Mouse (Mus musculus) cerebellum, postnatal 36 days (tissue): ENCODE results near the gene Cryab.
A peak's percentile ranks its signal among the peaks of the same experiment; 100 is the strongest.

Source experiments
- DNase-seq, 2 experiments: peaks; one replicate each; pipeline ENCODE4 v3.0.0; 2021 to 2022; ENCODE audit warnings: mixed read lengths in 2 of 2

The Cryab gene

DNA sequence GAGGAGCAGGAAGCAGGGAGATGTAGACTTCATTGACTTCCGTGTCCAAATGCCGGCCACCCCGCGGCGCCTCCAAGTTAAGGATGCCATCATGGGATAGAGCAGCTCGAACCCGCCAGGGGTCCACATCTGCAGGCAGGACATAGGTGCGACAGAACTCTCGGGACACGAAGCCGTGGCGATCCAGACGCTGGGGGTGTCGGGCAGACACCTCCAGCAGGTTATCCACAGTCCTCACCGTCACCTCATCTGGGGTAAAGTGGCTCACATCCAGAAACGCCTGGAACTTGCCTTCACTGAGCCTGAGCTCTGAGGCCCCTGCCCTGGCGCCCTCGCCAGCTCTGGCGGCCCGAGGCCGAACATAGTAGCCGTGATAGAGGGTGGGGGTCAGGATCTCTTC is at the start of gene Cryab:
Gene Cryab (plus strand): TSS at position 3 of the 400 bp plus-strand sequence.
- no peak for DNase-seq

DNA sequence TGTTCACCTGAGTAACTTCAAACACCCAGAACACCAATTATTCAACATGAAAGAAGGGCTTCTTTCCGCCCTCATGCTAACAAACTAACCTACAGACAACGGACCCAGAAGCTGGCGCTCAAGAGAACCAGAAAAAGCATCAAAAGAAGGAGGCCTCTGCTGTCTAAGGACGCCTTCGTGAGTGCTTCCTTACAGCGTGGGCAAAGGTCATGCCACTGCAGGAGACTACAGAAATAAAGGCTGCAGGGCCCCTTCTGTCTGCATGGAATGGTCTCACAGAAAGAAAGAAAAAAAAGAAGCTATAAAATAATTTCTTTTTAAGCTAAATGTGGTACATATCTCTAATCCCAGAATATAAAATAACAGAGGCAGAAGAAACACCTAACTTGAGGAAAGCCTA is 46.2 kb upstream of the Cryab start:
- DNase-seq: no peak

DNA sequence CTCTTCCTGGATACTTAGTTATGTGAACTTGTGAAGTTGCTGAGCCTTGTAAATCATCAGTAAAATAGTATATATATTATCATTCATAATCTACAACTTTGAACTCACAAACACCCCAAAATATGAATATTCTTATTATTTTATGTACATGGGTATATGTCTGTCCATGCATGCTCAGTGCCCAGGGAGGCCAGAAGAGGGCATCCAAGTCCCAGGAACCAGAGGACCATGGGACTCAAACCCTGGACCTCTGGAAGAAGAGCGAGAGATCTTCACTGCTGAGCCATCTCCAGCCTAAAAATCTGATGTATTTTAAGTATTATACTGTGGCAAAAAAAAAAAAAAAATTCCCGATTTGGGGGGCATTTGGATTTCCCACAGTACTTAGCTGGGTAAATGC is 42.0 kb upstream of the Cryab start:
- peak; percentile 44 to 51 for DNase-seq

DNA sequence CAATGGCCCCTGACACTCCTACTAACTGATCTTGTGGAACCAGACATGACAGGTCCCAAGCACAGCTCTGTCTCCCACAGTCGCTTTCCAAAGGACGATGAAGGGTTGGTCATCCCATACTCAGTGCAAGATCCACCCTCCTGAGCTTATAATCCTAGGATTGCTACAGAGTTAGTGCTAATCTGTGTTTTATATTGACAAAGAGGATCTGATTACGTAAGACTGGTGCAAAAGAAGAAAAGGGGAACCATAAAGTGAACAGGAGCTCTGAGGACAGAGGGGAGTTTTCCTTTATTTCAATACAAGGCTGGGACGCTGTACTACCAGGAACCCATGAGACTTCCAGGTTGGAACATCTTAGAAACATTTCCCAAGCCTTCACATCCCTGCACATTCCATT is 39.8 kb upstream of the Cryab start:
- DNase-seq: no peak

DNA sequence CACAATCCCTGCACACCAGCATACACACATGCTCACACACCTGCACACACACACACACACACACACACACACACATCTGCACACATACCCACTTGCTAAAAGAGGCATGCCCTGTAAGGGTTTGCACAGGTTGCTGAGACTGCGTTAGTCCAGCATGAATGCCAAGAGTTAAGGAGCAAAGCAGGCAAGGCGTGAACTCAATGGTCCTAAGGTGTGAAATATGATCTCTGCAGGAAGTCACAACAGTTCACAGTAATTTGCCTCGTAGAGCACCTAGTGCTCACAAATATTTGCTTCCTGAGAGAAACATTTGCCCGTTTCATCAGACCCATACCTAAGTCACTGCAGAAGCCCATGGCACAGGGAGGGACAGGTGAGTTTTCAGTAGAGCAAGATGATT is 36.9 kb upstream of the Cryab start:
- DNase-seq: no peak

DNA sequence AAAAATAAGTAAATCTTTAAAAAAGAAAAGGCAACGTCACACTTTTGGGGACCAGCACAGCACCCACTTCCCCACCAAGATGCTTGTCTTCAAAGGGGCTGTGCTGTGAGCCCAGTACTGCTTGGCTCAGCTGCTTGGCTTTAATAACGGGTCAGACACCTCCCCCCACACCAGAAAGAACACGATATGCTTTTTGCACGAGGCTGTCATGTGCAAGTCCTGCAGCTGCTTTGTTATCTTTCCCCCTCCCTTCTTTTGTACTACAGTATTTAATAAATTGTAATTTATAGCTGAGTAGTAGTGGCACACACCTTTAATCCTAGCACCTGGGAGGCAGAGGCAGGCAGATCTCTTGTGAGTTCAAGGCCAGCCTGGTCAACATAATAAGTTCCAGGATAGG is 32.2 kb upstream of the Cryab start:
- no peak for DNase-seq

DNA sequence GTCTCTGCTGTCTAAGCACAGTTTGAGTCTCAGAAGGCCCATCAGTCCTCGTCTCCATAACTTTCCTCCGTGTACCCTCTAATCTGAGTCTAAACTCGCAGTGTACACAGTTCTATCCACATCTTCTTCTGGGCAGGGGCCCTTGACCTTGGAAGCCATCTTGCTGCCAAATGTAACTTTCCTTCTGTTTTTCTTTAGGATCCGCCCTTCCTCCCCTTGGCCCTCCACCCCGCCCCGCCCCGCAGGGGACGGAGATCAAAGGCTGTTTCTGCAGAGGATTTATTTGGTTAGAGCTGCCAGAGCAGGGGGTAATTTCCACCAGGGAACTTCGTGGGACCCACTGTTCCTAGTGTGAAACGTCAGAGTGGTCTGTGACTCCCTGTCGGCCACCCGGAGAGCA is 30.1 kb upstream of the Cryab start:
- no peak for DNase-seq

DNA sequence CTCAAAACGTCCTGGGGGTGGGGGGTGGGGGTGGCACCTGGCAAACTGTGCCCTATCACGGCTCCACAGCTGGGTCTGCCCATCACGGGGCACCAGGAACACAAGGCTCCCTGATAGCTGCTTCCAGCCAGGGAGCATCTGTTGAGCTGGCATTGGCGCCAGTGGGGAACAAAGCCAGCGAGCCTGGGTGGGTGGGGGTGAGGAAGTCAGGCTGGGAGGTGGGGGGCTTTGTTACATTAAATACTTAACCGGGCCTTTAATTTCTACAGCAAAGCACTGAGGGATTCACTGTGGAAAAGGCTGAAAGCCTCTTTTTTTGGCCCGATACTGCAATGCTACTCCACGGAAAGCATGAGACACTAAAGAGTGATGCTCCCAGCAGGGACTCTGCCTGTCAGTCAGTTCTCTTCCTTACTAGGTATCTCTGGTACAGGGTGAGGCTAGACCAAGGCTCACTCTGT is 28.6 kb upstream of the Cryab start:
- DNase-seq: peak; percentile 52 to 53

DNA sequence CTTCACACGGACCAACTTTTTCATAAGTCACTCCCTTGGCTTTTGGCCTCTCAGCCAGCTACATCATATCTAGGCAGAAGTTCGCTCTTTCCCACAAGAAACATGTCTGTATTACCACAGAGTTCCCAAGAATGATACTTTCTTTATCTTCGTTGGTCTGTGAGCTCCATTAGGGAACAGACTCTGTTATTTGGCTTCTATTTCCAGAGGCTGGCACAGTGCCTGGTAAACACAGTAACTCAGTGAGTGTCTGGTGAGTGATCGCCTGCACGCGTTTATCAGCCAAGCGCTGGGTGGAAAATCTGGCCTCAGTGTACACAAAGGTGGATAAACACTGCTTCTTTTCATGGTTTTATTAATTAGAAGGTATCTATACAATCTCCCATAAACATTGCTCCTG is 27.7 kb upstream of the Cryab start:
- peak; percentile 84 to 93 for DNase-seq

DNA sequence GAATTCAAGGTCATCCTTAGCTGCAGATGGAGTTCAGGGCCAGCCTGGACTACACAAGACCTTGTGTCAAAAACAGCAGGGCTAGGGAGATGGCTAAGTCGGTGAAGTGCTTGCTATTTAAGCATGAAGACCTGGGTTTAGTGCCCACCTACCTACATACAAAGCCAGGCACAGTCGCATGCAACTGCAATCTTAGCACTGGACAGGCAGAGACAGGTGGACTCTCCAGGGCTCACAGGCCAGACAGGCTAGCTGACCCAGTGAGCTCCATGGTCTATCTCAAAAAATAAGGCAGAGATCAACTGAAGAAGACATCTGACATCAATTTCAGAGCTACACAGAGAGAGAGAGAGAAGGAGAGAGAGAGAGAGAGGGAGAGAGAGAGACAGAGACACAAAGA is 27.0 kb upstream of the Cryab start:
- DNase-seq: peak in 1 of 2 experiments; percentile 31

DNA sequence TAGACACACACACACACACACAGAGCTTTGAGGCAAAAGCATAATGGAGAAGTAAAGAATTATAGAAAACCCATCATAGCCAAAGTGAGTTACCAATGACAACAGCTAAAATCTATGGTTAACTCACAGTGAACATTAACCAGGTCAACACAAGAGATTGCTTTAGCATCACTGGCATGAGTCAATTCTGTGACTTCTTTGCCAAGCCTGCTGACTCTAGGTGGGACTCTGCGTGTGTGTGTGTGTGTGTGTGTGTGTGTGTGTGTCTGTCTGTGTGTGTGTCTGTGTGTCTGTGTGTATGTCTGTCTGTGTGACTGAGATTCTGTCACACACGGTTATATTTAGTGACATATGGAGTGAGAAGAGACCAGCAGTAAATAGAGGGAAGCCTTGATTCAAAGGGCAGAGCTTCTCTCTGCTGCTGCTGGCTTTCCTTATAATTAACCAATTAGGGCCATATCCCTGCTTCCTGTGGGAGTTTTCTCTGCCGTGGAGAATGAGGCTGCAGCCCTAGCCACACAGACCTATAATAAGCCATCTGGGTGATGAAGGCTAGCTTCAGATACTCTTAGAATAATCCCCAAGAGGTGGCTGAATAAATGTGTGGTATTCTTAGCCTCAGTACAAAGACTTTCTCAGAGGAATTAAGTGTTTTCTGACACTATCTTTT is 26.3 kb upstream of the Cryab start:
- peak in 1 of 2 experiments; percentile 35 for DNase-seq

DNA sequence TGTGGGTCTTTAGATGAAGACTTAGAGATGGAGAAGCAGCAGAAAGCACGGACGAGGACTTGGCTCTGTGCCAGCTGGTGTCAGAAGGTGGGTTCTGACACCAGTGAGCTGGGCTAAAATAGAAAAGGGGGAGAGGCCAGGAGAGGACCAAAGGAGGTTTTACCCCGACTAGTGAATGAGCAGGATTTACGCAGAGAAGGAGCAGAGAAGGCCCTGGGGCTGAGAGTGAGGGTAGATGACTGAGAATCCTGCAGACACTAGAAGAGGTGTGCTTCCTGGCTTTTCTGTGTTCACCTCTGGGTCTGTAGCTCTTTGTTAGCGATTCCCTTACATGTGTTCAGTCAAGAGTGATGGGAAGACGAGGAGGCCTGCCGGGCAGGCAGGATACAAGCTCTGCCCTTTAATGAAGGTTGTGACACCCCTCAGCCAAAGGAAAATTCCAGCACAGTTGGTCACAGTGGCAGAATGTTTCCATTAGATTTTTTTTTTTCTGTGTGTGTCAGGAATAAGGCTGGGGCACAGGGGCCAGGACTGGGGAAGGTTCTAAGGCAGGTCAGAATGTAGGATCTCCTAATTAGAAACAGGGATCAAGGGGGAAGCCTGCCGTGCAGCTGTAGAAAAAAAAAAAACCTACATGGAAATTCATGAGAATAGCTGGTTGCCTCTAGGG is 25.1 kb upstream of the Cryab start:
- DNase-seq: peak; percentile 45 to 59

DNA sequence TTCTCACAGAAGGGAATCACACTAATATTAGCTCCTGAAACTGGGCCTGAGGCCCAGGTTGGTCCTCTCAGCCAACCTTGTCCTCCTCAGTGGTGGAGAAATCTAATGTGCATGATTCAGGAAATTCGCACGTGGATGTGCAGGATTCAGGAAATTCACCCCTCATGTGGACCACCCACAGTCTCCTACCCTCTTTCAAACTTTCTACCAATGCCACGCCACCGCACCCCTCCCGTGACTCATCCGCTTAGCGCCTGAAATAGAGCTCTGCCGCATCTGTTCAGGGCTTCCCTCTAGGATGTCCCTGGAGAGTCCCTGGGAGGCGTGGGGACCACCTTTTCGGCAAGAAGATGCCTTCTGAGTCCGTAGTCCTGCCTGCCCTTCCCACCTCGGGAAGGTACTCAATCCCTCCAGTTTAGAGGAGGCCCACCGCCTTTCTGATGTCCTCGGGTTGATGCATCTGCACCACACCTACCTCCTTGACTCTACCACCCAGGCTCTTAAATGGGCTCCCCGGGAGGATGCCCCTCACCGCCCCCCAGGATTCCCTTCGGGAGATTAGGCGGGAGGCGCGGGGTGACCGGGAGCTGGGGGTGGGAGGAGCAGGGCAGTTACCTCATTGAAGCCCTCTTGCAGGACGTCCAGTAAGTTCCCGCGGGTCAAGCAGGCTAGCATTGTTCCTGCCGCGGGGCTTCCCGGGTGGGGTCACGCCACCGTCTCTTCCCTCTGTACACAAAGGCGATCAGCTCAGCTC is 23.8 kb upstream of the Cryab start:
- DNase-seq: peak; percentile 61

DNA sequence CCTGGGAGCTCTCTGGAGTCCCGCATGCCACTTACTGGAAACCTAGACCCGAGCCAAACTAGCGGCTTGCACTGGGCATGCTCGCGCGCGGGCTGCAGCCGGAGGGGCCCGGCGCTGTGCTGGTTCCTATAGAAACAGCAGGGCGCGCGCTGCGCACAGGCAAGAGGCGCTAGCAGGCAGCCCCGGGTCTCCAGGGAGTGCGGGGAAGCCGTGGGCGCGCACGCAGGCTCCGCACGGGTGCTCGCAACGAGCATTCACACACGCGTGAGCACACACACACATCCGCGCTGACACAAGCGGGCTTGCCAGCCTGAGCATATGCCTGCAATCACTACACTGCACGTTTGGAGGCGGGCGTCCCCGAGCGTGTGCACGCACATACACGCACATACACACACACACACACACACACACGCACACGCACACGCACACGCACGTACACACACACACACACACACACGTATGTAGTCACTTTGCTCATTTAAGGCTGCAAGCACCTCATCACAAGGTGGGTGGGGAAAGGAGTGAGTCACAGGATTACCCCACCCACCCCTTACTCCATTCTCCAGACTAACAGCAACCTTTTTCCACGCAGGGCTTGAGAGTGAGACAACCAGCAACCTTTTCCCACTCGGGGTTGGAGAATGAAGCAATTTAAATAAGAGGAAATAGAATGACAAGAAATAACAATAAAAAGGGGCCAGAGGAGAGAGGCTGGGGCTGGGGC is 23.0 kb upstream of the Cryab start:
- DNase-seq: peak; percentile 78 to 80

DNA sequence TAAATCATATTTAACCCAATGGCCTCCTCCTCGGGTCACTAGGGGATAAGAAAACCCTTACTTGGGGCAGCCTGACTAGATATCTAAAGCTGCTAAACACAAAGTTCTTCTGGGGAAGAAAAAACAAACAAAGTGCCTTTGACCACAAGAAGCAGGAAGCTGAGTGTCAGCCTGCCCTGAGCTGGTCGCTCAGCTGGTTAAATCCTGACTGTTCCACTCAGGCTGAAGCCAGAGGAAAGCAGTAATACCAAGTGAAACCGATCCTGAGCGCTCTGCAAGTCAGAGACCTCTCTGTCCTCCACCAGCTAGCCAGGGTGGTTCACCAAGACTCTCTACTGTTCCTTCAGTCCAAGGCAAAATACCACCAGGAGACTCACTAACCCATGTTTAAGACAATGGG is 21.5 kb upstream of the Cryab start:
- DNase-seq: no peak

DNA sequence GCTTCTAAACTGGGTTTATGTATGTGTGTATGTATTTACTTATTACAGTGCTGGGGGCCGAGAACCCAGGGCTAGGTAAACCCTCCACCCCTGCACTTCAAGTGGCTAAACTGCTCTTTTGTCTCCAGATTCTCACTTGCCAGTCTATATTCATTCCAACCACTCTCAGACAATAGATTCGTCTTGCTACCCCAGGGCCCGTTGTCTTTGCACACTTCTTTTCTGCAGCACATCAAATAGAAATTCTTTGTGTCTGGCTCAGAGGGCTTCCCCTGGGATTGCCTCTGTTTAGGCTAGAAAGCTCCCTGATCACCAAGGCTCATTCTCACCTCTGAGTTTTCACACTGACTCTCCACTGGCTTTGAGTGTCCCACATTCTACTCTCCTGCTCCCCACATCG is 18.6 kb upstream of the Cryab start:
- no peak for DNase-seq

DNA sequence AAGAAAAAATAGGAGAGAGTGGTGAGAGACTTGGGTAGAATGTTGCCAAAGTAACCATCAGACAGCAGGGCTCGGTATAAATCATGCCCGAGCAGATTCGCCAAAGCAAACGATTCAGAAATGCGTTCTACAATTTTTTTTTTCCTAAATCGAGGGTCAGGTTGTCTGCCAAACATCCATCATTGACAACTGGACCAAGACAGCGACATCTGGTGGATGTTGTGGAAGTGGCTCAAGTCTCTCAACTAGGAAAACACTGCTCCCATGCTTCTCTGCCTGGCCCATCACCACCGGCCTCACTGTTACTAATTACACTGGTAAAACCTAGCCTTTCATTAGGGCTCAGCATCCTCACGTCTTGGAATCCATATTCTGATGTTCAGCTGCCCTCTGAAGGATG is 16.1 kb upstream of the Cryab start:
- peak; percentile 66 to 80 for DNase-seq

DNA sequence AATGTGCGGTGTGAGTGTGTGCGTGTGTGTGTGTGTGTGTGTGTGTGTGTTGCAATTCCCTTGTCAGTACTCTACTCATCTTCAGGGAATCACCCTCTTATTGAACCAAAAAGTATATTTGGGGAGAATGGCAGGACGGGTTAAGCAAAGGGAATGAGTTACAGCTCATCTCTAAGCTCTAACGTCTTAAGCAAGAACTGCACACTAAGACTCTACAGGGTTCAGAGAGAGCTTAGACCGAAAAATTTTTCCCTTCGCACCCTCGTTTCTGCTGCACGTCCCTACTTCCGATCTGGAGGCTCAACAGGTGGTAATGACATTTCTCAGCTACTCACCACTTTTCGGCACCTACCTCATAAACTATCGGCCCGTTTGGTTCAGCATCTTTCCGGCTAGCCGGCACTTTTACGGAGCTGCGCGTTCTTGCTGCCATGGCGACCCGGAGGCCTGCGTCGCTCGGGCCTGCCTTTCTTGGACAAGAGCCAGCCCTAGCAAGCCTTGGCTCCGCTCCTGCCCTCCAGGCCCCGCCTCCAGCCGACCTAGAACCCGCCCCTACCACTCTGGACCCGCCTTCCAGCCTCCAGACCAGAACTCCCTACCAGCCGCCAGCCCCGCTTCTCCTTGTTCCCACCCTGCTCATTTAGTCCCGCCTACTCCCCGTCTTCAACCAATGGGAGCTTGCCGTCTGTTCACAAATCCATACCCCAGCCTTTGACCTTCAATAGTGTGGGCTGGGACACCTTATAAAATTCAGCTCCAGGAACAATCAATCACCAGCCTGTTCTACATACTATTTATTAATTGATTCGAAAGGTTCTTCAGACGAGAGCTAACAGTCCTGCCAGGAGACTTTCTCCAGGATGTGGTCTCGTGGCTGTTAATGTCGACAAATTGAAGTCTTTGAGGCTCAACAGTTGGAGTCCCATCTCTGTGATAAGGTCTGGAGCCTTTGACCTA is 11.9 kb upstream of the Cryab start, which contains the start of gene Dixdc1:
Gene Dixdc1 (minus strand): TSS at position 604 of the 957 bp plus-strand sequence.
- DNase-seq: peak; percentile 76 to 79

DNA sequence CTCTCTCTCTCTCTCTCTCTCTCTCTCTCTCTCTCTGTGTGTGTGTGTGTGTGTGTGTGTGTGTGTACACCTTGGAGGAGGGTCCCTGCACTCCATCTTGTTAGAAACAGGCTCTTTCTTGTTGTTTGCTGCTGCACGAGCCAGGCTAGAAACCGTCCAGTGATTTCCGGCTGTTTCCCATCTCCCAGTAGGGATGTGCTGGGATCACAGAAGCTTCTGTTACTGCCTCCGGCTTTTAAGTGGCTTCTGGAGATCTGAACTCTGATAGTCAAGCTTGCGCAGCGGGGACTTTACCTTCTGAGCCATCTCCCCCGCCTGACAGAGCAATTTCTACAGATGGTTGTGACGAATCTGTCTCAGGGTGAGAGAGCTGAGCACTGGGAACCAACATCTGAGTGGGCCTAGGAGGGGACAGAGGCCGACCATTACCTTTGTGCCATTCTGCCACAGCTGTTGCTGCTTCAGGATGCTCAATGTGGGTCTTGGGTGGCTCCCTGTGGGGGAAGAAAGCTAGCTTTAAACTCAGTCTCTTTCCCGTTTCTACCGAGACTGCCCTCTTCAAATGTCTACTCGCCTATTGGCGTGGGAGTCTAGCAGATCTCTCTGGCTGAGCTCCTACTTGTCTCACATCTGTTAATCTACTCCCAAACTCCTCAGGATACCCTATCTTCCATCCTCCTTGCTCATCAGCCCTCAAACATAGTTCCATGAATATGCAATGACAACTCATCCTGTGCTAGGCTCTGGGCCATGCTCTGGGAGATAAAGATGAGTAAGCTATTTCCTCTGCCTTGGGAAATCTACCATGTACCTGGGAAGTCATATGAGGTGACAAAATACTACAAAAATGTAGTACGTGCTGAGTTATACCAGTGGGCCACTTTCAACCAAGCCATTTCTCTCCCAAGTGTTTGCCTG is 10.0 kb upstream of the Cryab start:
- no peak for DNase-seq

DNA sequence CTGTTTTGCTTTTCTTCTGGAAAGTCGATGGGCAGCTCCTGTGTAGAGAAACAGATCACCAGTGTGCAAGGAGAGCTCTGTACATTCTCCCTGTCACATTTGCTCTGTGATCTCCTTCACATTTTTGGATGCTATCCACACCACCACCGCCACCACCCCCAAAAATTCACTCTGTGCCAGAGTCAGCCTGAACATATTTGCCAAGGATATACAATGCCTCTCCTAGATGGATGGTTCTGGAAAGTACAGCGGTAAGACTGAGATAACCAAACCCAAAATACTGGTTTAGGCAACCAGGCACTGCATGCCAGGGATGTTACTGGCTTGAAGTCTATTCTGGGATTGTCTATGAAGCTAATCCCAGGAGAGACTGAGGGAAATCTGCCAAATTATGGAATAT is 8.9 kb upstream of the Cryab start:
- no peak for DNase-seq

DNA sequence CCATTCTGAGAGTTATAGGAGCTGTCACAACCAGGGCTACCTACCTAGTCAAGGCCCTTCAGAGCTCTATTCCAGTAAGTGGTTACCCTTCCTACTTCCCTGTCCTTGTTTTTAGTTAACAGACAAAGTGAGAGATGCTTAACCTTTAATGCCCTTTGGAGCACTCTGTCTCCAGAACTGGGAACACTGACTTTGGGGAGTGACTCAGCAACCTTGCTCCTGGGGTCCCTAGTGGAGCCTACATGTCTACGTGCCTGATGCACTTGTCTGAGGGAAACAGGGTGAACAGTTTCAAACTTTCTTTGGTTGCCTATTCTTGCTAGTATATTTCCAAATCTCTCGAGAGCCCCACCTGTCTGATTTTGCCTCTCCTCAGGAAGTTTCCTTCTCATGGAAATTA is 8.4 kb upstream of the Cryab start:
- no peak for DNase-seq
